Mouse (Mus musculus): ENCODE measurements at regions not wholly inside any gene's neighbourhood (a gene's known extent, or its start where the extent isn't known, plus 50 kb on each side); places are given as distances from the start of the nearest gene placed in this dataset.

GRCm38 (mm10) chr17:45914237-45914636 is 117.9 kb downstream of the Vegfa start:
- Histone ChIP-seq H3K9me3 (peaks cover 32% of the 10 kb centered on the region), H3K4me1 (peaks cover 14% of the 10 kb centered on the region), H3K27me3 (replicated peaks) (peaks cover 75% of the 10 kb centered on the region), H3K4me3 (replicated peaks) (no peak overlapping the region), H3K36me3 (replicated peaks; ENCODE audit: low read length) (no peaks in the 10 kb centered on the region)
- TF ChIP-seq GATA1 (IDR thresholded peaks at IDR 0.05; ENCODE audit: borderline replicate concordance, low read length) (no peak), FLI1 (IDR thresholded peaks at IDR 0.05; ENCODE audit: low read length) (no peak)

GRCm38 (mm10) chr17:45913671-45914070 is 118.5 kb downstream of the Vegfa start:
- no peak for TF ChIP-seq GATA1 (IDR thresholded peaks at IDR 0.05; ENCODE audit: borderline replicate concordance, low read length)
- no peak for TF ChIP-seq FLI1 (IDR thresholded peaks at IDR 0.05; ENCODE audit: low read length)
- H3K36me3 ChIP-seq (replicated peaks; ENCODE audit: low read length) = no peaks in the 10 kb centered on the region
- H3K27me3 ChIP-seq (replicated peaks) = peaks cover 78% of the 10 kb centered on the region
- H3K4me1 ChIP-seq = peaks cover 9% of the 10 kb centered on the region
- H3K4me3 ChIP-seq (replicated peaks) = no peak overlapping the region
- peaks cover 32% of the 10 kb centered on the region for H3K9me3 ChIP-seq

- Histone ChIP-seq H3K36me3 (replicated peaks; ENCODE audit: low read length) (no peaks in the 10 kb centered on the region), H3K27me3 (replicated peaks) (peaks cover 83% of the 10 kb centered on the region)
These were observed 120.0 kb downstream of the Vegfa start for GRCm38 (mm10) chr17:45912165-45912564.

GRCm38 (mm10) chr17:45911201-45911731 is 120.9 kb downstream of the Vegfa start:
- H3K36me3 ChIP-seq (replicated peaks; ENCODE audit: low read length) = no peaks in the 10 kb centered on the region
- H3K27me3 ChIP-seq (replicated peaks) = peaks cover 85% of the 10 kb centered on the region
- H3K4me3 ChIP-seq (replicated peaks) = no peak overlapping the region
- H3K9me3 ChIP-seq = peaks cover 32% of the 10 kb centered on the region
- TF ChIP-seq FLI1 (IDR thresholded peaks at IDR 0.05; ENCODE audit: low read length) (no peak), GATA1 (IDR thresholded peaks at IDR 0.05; ENCODE audit: borderline replicate concordance, low read length) (no peak)
- peaks cover 17% of the 10 kb centered on the region for H3K4me1 ChIP-seq

More at GRCm38 (mm10) chr17:45912165-45912564, 120.0 kb downstream of the Vegfa start:
- H3K9me3 ChIP-seq = peaks cover 32% of the 10 kb centered on the region
- TF ChIP-seq FLI1 (IDR thresholded peaks at IDR 0.05; ENCODE audit: low read length) (no peak), GATA1 (IDR thresholded peaks at IDR 0.05; ENCODE audit: borderline replicate concordance, low read length) (no peak)
- H3K4me1 ChIP-seq = peaks cover 16% of the 10 kb centered on the region
- H3K4me3 ChIP-seq (replicated peaks) = no peak overlapping the region

- Histone ChIP-seq H3K36me3 (replicated peaks; ENCODE audit: low read length) (no peaks in the 10 kb centered on the region), H3K9me3 (peaks cover 32% of the 10 kb centered on the region), H3K4me1 (peaks cover 17% of the 10 kb centered on the region), H3K27me3 (replicated peaks) (peaks cover 89% of the 10 kb centered on the region), H3K4me3 (replicated peaks) (no peak overlapping the region)
- no peak for TF ChIP-seq FLI1 (IDR thresholded peaks at IDR 0.05; ENCODE audit: low read length)
- TF ChIP-seq GATA1 (IDR thresholded peaks at IDR 0.05; ENCODE audit: borderline replicate concordance, low read length) = no peak
These were observed 121.9 kb downstream of the Vegfa start for GRCm38 (mm10) chr17:45910245-45910644.

- Histone ChIP-seq H3K9me3 (peaks cover 28% of the 10 kb centered on the region), H3K27me3 (replicated peaks) (peaks cover 92% of the 10 kb centered on the region), H3K36me3 (replicated peaks; ENCODE audit: low read length) (no peaks in the 10 kb centered on the region), H3K4me1 (peaks cover 21% of the 10 kb centered on the region), H3K4me3 (replicated peaks) (no peak overlapping the region)
- TF ChIP-seq FLI1 (IDR thresholded peaks at IDR 0.05; ENCODE audit: low read length) (no peak), GATA1 (IDR thresholded peaks at IDR 0.05; ENCODE audit: borderline replicate concordance, low read length) (no peak)
These were observed 124.6 kb downstream of the Vegfa start for GRCm38 (mm10) chr17:45907587-45907986.

GRCm38 (mm10) chr17:45905596-45905995 is 126.6 kb downstream of the Vegfa start:
- no peaks in the 10 kb centered on the region for H3K36me3 ChIP-seq (replicated peaks; ENCODE audit: low read length)
- 0 out of 2 replicates have a peak, but pooled peaks cover 13% of the 10 kb centered on the region for H3K9me3 ChIP-seq
- H3K4me1 ChIP-seq = peaks cover 13% of the 10 kb centered on the region
- H3K27me3 ChIP-seq (replicated peaks) = peaks cover 83% of the 10 kb centered on the region
- H3K4me3 ChIP-seq (replicated peaks) = no peak overlapping the region
- TF ChIP-seq GATA1 (IDR thresholded peaks at IDR 0.05; ENCODE audit: borderline replicate concordance, low read length) (no peak), FLI1 (IDR thresholded peaks at IDR 0.05; ENCODE audit: low read length) (no peak)

- Histone ChIP-seq H3K4me3 (replicated peaks) (no peak overlapping the region), H3K9me3 (peaks cover 15% of the 10 kb centered on the region; the same call in 1 of the 2 replicates), H3K4me1 (peaks cover 13% of the 10 kb centered on the region), H3K27me3 (replicated peaks) (peaks cover 83% of the 10 kb centered on the region), H3K36me3 (replicated peaks; ENCODE audit: low read length) (no peaks in the 10 kb centered on the region)
- no peak for TF ChIP-seq FLI1 (IDR thresholded peaks at IDR 0.05; ENCODE audit: low read length)
- no peak for TF ChIP-seq GATA1 (IDR thresholded peaks at IDR 0.05; ENCODE audit: borderline replicate concordance, low read length)
These were observed 127.9 kb downstream of the Vegfa start for GRCm38 (mm10) chr17:45904251-45904650.

- Histone ChIP-seq H3K4me1 (peaks cover 13% of the 10 kb centered on the region), H3K9me3 (peaks cover 18% of the 10 kb centered on the region; the same call in 1 of the 2 replicates), H3K4me3 (replicated peaks) (no peak overlapping the region), H3K27me3 (replicated peaks) (peaks cover 83% of the 10 kb centered on the region), H3K36me3 (replicated peaks; ENCODE audit: low read length) (no peaks in the 10 kb centered on the region)
- TF ChIP-seq FLI1 (IDR thresholded peaks at IDR 0.05; ENCODE audit: low read length) = no peak
- TF ChIP-seq GATA1 (IDR thresholded peaks at IDR 0.05; ENCODE audit: borderline replicate concordance, low read length) = no peak
These were observed 128.9 kb downstream of the Vegfa start for GRCm38 (mm10) chr17:45903294-45903693.

GRCm38 (mm10) chr17:45902668-45903067 is 129.5 kb downstream of the Vegfa start:
- peaks cover 18% of the 10 kb centered on the region; the same call in 1 of the 2 replicates for H3K9me3 ChIP-seq
- TF ChIP-seq GATA1 (IDR thresholded peaks at IDR 0.05; ENCODE audit: borderline replicate concordance, low read length) (no peak), FLI1 (IDR thresholded peaks at IDR 0.05; ENCODE audit: low read length) (no peak)
- no peak overlapping the region for H3K4me3 ChIP-seq (replicated peaks)
- H3K4me1 ChIP-seq = peaks cover 10% of the 10 kb centered on the region
- H3K36me3 ChIP-seq (replicated peaks; ENCODE audit: low read length) = no peaks in the 10 kb centered on the region
- peaks cover 80% of the 10 kb centered on the region for H3K27me3 ChIP-seq (replicated peaks)
